Mouse (Mus musculus) liver, embryonic 12.5 days (tissue): Measurements from ENCODE around the gene Rangrf. TPM values are rescaled to one million over a fixed set of nuclear protein-coding genes. Genes with fewer than 3 reads are reported as not detected.
"Not testable (repeated sequence)": the region's sequence is repeated elsewhere in the genome, so short reads cannot be mapped to it uniquely, and the experiment has no call there.

Experiments used
- ATAC-seq: fragments of 200-750 bp; cut with Nextera tagmentation; 2 replicates; pipeline ENCODE4 v1.8.0; 2017; ENCODE audit warnings: moderate number of reproducible peaks, mild to moderate bottlenecking, moderate library complexity
- H3K27ac ChIP-seq: fragments of 300-500 bp; sonication (generic); 2 replicates; pipeline ENCODE4 v1.5.1; 2016; ENCODE audit warnings: mild to moderate bottlenecking
- H3K27me3 ChIP-seq: fragments of 300-500 bp; sonication (generic); replicated peaks from 2 replicates; pipeline ENCODE4 v1.6.1; 2016; ENCODE audit warnings: mild to moderate bottlenecking, moderate library complexity
- H3K36me3 ChIP-seq: fragments of 300-500 bp; sonication (generic); 2 replicates; pipeline ENCODE4 v1.6.1; 2016; ENCODE audit warnings: mild to moderate bottlenecking, moderate library complexity
- H3K4me1 ChIP-seq: fragments of 300-500 bp; sonication (generic); 2 replicates; pipeline ENCODE4 v1.6.1; 2016
- H3K4me2 ChIP-seq: fragments of 300-500 bp; sonication (generic); 2 replicates; pipeline ENCODE4 v1.6.1; 2016; ENCODE audit warnings: mild to moderate bottlenecking, moderate library complexity
- H3K4me3 ChIP-seq: fragments of 300-500 bp; sonication (generic); 2 replicates; pipeline ENCODE4 v1.5.1; 2016; ENCODE audit warnings: mild to moderate bottlenecking, moderate library complexity
- H3K9ac ChIP-seq: fragments of 300-500 bp; sonication (generic); 2 replicates; pipeline ENCODE4 v1.6.1; 2016; ENCODE audit warnings: mild to moderate bottlenecking, moderate library complexity
- H3K9me3 ChIP-seq: fragments of 300-500 bp; sonication (generic); replicated peaks from 2 replicates; pipeline ENCODE4 v1.6.1; 2016; ENCODE audit warnings: mild to moderate bottlenecking, moderate library complexity
- WGBS: fragments of 180-500 bp; shearing (Covaris S2); methylation state at CpG from one replicate; pipeline ENCODE4 v1.1.7; 2016; ENCODE audit not compliant: insufficient replicate concordance; 5-methylcytosine and 5-hydroxymethylcytosine counted together
- polyA plus RNA-seq: library from polyadenylated mRNA; unstranded; fragments of >200 nt; fragmentation: Nextera tagmentation; extraction: Ambion mirVana; gene quantifications from 2 replicates; pipeline ENCODE4 v1.2.1, GENCODE M21; 2016

Rangrf gene
- polyA plus RNA-seq, 1 experiment from 2014 or later, result 61.0 TPM

- H3K36me3 ChIP-seq, H3K9me3 ChIP-seq, H3K27ac ChIP-seq: not testable (repeated sequence)
- 1% methylated on average over 38 of the region's 38 CpGs for WGBS
- Histone ChIP-seq H3K9ac (peak overlapping the region; percentile 59), H3K4me2 (peak overlapping the region; percentile 77), H3K4me3 (peak overlapping the region; percentile 56), H3K27me3 (peaks cover 18% of the 10 kb centered on the region; the same call in 1 of the 2 replicates), H3K4me1 (peaks cover 30% of the 10 kb centered on the region)
- peak; percentile 85 for ATAC-seq
These were observed 1.5 kb downstream of the Rangrf start for GRCm38 (mm10) chr11:68973250-68974058.

- H3K36me3 ChIP-seq, result no peaks in the 10 kb centered on the region
- H3K27ac ChIP-seq, result no peak overlapping the region
- peaks cover 9% of the 10 kb centered on the region; the same call in 1 of the 2 replicates for H3K27me3 ChIP-seq
- H3K4me3 ChIP-seq, result no peak overlapping the region
- H3K4me2 ChIP-seq, result no peak overlapping the region
- peaks cover 49% of the 10 kb centered on the region for H3K4me1 ChIP-seq
- 67% methylated on average over 4 of the region's 4 CpGs for WGBS
- no peaks in the 10 kb centered on the region for H3K9me3 ChIP-seq
- no peak overlapping the region for H3K9ac ChIP-seq
- ATAC-seq, result no peak
These were observed 4.8 kb downstream of the Rangrf start for GRCm38 (mm10) chr11:68970232-68970631.

GRCm38 (mm10) chr11:68968752-68969151, 6.2 kb downstream of the Rangrf start:
- Histone ChIP-seq H3K4me2 (peak overlapping the region; percentile 94), H3K27ac (no peak overlapping the region), H3K4me3 (no peak overlapping the region), H3K9ac (peak overlapping the region; percentile 63; the same call in 1 of the 2 replicates), H3K27me3 (peaks cover 5% of the 10 kb centered on the region; the same call in 1 of the 2 replicates), H3K4me1 (peaks cover 45% of the 10 kb centered on the region), H3K36me3 (no peaks in the 10 kb centered on the region), H3K9me3 (no peaks in the 10 kb centered on the region)
- 83% methylated on average over 11 of the region's 11 CpGs for WGBS
- ATAC-seq, result no peak

GRCm38 (mm10) chr11:68967337-68968282, 7.4 kb downstream of the Rangrf start, which contains the start of gene Slc25a35:
TSS of gene Slc25a35 (plus strand) at chr11:68968131.
- Histone ChIP-seq H3K4me2 (peak within 1 kb of the TSS; percentile 94), H3K9me3 (no peaks in the 10 kb centered on the region), H3K9ac (peak within 1 kb of the TSS; percentile 69), H3K4me1 (peaks cover 37% of the 10 kb centered on the region), H3K27ac (peak within 1 kb of the TSS; percentile 74), H3K4me3 (peak within 1 kb of the TSS; percentile 66), H3K27me3 (peaks cover 5% of the 10 kb centered on the region; the same call in 1 of the 2 replicates), H3K36me3 (no peaks in the 10 kb centered on the region)
- WGBS, result 3% methylated on average over 50 of the region's 50 CpGs
- peak; percentile 96 for ATAC-seq

GRCm38 (mm10) chr11:68966554-68966953, 8.4 kb downstream of the Rangrf start:
- no peak for ATAC-seq
- Histone ChIP-seq H3K27ac (no peak overlapping the region), H3K36me3 (no peaks in the 10 kb centered on the region), H3K27me3 (peaks cover 5% of the 10 kb centered on the region; the same call in 1 of the 2 replicates), H3K9ac (no peak overlapping the region), H3K4me2 (peak overlapping the region; percentile 94), H3K4me1 (peaks cover 36% of the 10 kb centered on the region), H3K9me3 (no peaks in the 10 kb centered on the region), H3K4me3 (no peak overlapping the region)
- 44% methylated on average over 1 of the region's 1 CpGs for WGBS

- 24% methylated on average over 3 of the region's 3 CpGs for WGBS
- Histone ChIP-seq H3K27ac (no peak overlapping the region), H3K4me1 (peaks cover 34% of the 10 kb centered on the region), H3K4me2 (no peak overlapping the region), H3K9ac (no peak overlapping the region), H3K36me3 (no peaks in the 10 kb centered on the region), H3K27me3 (peaks cover 5% of the 10 kb centered on the region; the same call in 1 of the 2 replicates), H3K9me3 (no peaks in the 10 kb centered on the region), H3K4me3 (no peak overlapping the region)
- ATAC-seq, result no peak
These were observed 9.1 kb downstream of the Rangrf start for GRCm38 (mm10) chr11:68965845-68966244.

GRCm38 (mm10) chr11:68965050-68965449, 9.9 kb downstream of the Rangrf start:
- H3K4me2 ChIP-seq, result no peak overlapping the region
- H3K4me1 ChIP-seq, result peaks cover 34% of the 10 kb centered on the region
- ATAC-seq, result no peak
- H3K36me3 ChIP-seq, result no peaks in the 10 kb centered on the region
- H3K9me3 ChIP-seq, result no peaks in the 10 kb centered on the region
- peaks cover 5% of the 10 kb centered on the region; the same call in 1 of the 2 replicates for H3K27me3 ChIP-seq
- no peak overlapping the region for H3K9ac ChIP-seq
- no peak overlapping the region for H3K4me3 ChIP-seq
- no peak overlapping the region for H3K27ac ChIP-seq

GRCm38 (mm10) chr11:68963405-68963804, 11.6 kb downstream of the Rangrf start:
- no peak overlapping the region for H3K4me2 ChIP-seq
- H3K36me3 ChIP-seq, result no peaks in the 10 kb centered on the region
- H3K27me3 ChIP-seq, result peaks cover 8% of the 10 kb centered on the region
- no peak for ATAC-seq
- no peak overlapping the region for H3K27ac ChIP-seq
- 43% methylated on average over 2 of the region's 2 CpGs for WGBS
- H3K4me1 ChIP-seq, result peaks cover 26% of the 10 kb centered on the region
- H3K4me3 ChIP-seq, result no peak overlapping the region
- no peak overlapping the region for H3K9ac ChIP-seq
- H3K9me3 ChIP-seq, result no peaks in the 10 kb centered on the region

GRCm38 (mm10) chr11:68962159-68962558, 12.8 kb downstream of the Rangrf start:
- WGBS, result 30% methylated on average over 11 of the region's 11 CpGs
- not testable (repeated sequence) for H3K27ac ChIP-seq, H3K36me3 ChIP-seq, H3K9ac ChIP-seq, H3K4me3 ChIP-seq, ATAC-seq, H3K9me3 ChIP-seq, H3K4me2 ChIP-seq
- Histone ChIP-seq H3K4me1 (peaks cover 17% of the 10 kb centered on the region), H3K27me3 (peaks cover 19% of the 10 kb centered on the region)

GRCm38 (mm10) chr11:68961596-68961995, 13.4 kb downstream of the Rangrf start:
- no peak for ATAC-seq
- Histone ChIP-seq H3K4me2 (no peak overlapping the region), H3K4me3 (no peak overlapping the region), H3K4me1 (peaks cover 15% of the 10 kb centered on the region; the same call in 1 of the 2 replicates), H3K27ac (no peak overlapping the region), H3K9me3 (no peaks in the 10 kb centered on the region), H3K9ac (no peak overlapping the region), H3K27me3 (peaks cover 25% of the 10 kb centered on the region), H3K36me3 (no peaks in the 10 kb centered on the region)
- WGBS, result 60% methylated on average over 3 of the region's 3 CpGs

- H3K4me3 ChIP-seq, result no peak overlapping the region
- WGBS, result 62% methylated on average over 1 of the region's 1 CpGs
- H3K9me3 ChIP-seq, result no peaks in the 10 kb centered on the region
- H3K9ac ChIP-seq, result no peak overlapping the region
- H3K4me1 ChIP-seq, result peaks cover 25% of the 10 kb centered on the region
- H3K27ac ChIP-seq, result no peak overlapping the region
- H3K27me3 ChIP-seq, result peaks cover 61% of the 10 kb centered on the region
- ATAC-seq, result no peak
- H3K4me2 ChIP-seq, result no peak overlapping the region
- H3K36me3 ChIP-seq, result no peaks in the 10 kb centered on the region
These were observed 17.0 kb downstream of the Rangrf start for GRCm38 (mm10) chr11:68957971-68958370.
